Mouse (Mus musculus) midbrain, postnatal 0 days (tissue): ENCODE data around the gene Secisbp2. TPM values are rescaled to one million over a fixed set of nuclear protein-coding genes. Genes with fewer than 3 reads are reported as not detected.
A peak's percentile ranks its signal among the peaks of the same experiment; 100 is the strongest.

Experiments used
- ATAC-seq: fragments of 200-750 bp; cut with Nextera tagmentation; 2 replicates; pipeline ENCODE4 v1.8.0; 2017; ENCODE audit warnings: moderate number of reproducible peaks, mild to moderate bottlenecking, moderate TSS enrichment, moderate library complexity; ENCODE audit not compliant: low FRiP score
- DNase-seq: peaks from one replicate; pipeline ENCODE4 v3.0.0-alpha.2; 2015; ENCODE audit warnings: low spot score
- H3K27ac ChIP-seq: fragments of 300-500 bp; sonication (generic); 2 replicates; pipeline ENCODE4 v1.5.1; 2014; ENCODE audit warnings: low read depth, mild to moderate bottlenecking, low read length, mixed read lengths
- H3K27me3 ChIP-seq: fragments of 300-500 bp; sonication (generic); 2 replicates; pipeline ENCODE4 v1.6.1; 2014; ENCODE audit warnings: low read length, control low read depth, mixed read lengths; ENCODE audit not compliant: insufficient read depth
- H3K36me3 ChIP-seq: fragments of 300-500 bp; sonication (generic); 2 replicates; pipeline ENCODE4 v1.6.1; 2014; ENCODE audit warnings: low read length, control low read depth, mixed read lengths; ENCODE audit not compliant: insufficient read depth
- H3K4me1 ChIP-seq: fragments of 300-500 bp; sonication (generic); 2 replicates; pipeline ENCODE4 v1.6.1; 2014; ENCODE audit warnings: mild to moderate bottlenecking, control low read depth, antibody characterized with exemption, low read length, mixed read lengths; ENCODE audit not compliant: insufficient read depth
- H3K4me2 ChIP-seq: fragments of 300-500 bp; sonication (generic); 2 replicates; pipeline ENCODE4 v1.6.1; 2014; ENCODE audit warnings: low read depth, mild to moderate bottlenecking, low read length, mixed read lengths; ENCODE audit not compliant: poor library complexity, severe bottlenecking
- H3K4me3 ChIP-seq: fragments of 300-500 bp; sonication (generic); 2 replicates; pipeline ENCODE4 v1.5.1; 2014; ENCODE audit warnings: low read depth, mild to moderate bottlenecking, low read length, moderate library complexity
- H3K9ac ChIP-seq: fragments of 300-500 bp; sonication (generic); replicated peaks from 2 replicates; pipeline ENCODE4 v1.6.1; 2014; ENCODE audit warnings: mild to moderate bottlenecking, low read length, moderate library complexity, mixed read lengths; ENCODE audit not compliant: poor library complexity, severe bottlenecking
- H3K9me3 ChIP-seq: fragments of 300-500 bp; sonication (generic); 2 replicates; pipeline ENCODE4 v1.6.1; 2016; ENCODE audit warnings: low read length, control low read depth
- CTCF ChIP-seq: IDR thresholded peaks from 2 replicates; pipeline ENCODE4 v1.5.1; 2016; ENCODE audit warnings: antibody characterized with exemption, mild to moderate bottlenecking
- WGBS: fragments of 180-500 bp; shearing (Covaris S2); extraction: QIAGEN DNeasy Blood & Tissue Kit; methylation state at CpG from one replicate; pipeline ENCODE4 v1.1.7; 2014; 5-methylcytosine and 5-hydroxymethylcytosine counted together
- polyA plus RNA-seq: library from polyadenylated mRNA; unstranded; fragments of >200 nt; fragmentation: Nextera tagmentation; extraction: Ambion mirVana; gene quantifications from 2 replicates; pipeline ENCODE4 v1.2.1, GENCODE M21; 2015
- total RNA-seq: library from RNA; depleted of rRNA; stranded (reverse); fragments of >200 nt; gene quantifications from 2 replicates; pipeline ENCODE4 v1.2.3, GENCODE M21; 2014; rRNA removed

Secisbp2 gene
- total RNA-seq: 15.2 and 15.7 TPM in 2 replicates
- 16.7 and 19.4 TPM in 2 replicates for polyA plus RNA-seq

DNA sequence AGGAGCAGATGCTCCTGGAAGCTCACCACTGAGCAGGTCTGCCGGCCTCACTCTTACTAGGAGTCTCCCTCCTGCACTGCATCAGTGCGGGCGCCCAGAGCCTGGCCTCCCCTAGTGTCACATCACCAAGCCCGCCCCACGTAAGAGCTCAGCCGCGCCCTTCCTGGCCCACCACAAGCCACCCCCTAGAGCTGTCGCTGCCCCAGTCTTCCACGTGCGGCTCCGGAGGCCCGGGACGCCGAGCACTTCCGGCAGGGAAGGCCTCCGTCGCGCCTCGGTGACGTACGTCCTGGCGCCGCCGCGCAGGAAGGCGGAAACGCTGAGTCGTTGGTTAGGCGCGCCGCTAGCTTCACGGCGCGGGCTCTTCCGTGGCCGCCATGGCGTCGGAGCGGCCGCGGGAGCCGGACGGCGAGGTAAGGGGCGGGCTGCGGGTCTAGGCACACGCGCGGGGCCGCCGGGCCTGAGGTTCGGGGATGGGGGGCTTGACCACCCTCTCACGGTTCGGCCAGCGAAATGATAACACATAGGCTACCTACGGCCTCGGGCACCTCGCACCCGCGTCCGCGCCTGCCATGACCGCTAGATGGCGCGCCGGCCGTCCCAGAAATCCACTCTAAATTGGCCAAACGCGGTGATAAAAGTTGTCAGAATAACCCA lies at the start of gene Secisbp2:
Gene Secisbp2 (plus strand): TSS at position 290 of the 657 bp plus-strand sequence.
- H3K9me3 ChIP-seq: no peaks in the 10 kb centered on the region
- H3K4me1 ChIP-seq: 0 out of 2 replicates have a peak, but pooled peaks cover 4% of the 10 kb centered on the region
- H3K9ac ChIP-seq: peak within 1 kb of the TSS; percentile 82
- peak; percentile 97 for ATAC-seq
- H3K27ac ChIP-seq: peak within 1 kb of the TSS; percentile 87
- H3K4me3 ChIP-seq: peak within 1 kb of the TSS; percentile 75
- WGBS: under 1% methylated on average over 66 of the region's 69 CpGs
- no peaks in the 10 kb centered on the region for H3K27me3 ChIP-seq
- H3K36me3 ChIP-seq: peaks cover 21% of the 10 kb centered on the region
- peak; percentile 96 for DNase-seq
- peak; percentile 92 for TF ChIP-seq CTCF
- H3K4me2 ChIP-seq: peak within 1 kb of the TSS; percentile 87

DNA sequence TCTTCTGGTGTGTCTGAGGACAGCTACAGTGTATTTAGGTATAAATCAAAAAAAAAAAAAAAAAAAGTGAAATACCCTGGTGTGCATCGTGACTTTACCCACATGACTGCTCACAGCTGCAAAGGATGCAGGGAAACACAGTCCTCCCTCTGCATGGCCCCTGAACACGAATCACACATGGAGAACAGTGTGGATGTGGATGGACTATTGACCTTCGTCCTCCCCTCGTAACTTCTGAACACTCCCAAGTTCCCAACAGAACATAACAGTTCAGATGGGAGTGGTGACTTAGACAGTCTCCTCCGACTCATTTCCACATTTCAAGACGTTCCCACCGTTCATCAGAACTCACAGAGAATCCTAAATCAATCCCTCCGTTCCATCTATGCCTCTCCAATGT lies 48.7 kb upstream of the Secisbp2 start:
- 49% methylated on average over 8 of the region's 8 CpGs for WGBS
- no peak for ATAC-seq
- TF ChIP-seq CTCF: no peak
- Histone ChIP-seq H3K9ac (no peak overlapping the region), H3K4me1 (peaks cover 4% of the 10 kb centered on the region), H3K27ac (peak overlapping the region; percentile 47), H3K4me2 (peak overlapping the region; percentile 35), H3K9me3 (no peaks in the 10 kb centered on the region), H3K27me3 (no peaks in the 10 kb centered on the region), H3K4me3 (peak overlapping the region; percentile 25; the same call in 1 of the 2 replicates), H3K36me3 (no peaks in the 10 kb centered on the region)
- DNase-seq: no peak

DNA sequence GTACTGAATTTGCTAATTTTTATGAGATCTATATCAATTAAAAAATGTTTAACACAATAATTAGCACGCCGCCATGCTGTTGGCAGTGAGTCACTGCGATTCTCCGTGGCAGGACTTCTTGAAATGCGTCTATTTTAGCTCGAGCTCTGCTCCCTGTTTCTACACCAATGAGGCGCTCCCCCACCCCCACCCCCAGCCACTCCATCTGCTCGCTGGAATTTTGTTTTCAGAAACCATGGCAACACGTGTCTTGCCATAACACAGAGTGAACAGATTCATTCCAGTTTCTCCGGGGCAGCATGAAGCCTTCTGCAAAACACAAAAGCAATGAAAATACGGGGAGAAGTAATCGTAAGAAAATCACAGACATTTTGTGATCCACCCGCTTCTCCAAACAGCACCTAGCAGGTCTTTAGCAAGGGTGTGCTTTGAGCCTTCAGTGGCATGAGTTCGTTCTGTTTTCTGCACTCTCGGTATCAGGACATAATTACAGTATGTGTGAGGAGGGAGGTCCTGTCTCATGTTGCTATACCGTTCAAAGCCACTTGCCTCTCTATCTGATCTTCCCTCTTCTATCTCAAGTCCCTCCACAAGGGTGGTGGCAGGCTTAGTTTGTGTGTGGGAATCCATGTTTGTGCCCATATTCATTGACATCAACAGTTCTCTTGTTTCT lies 48.1 kb upstream of the Secisbp2 start:
- Histone ChIP-seq H3K27ac (peak overlapping the region; percentile 64), H3K36me3 (no peaks in the 10 kb centered on the region), H3K9me3 (no peaks in the 10 kb centered on the region), H3K4me2 (peak overlapping the region; percentile 35), H3K4me3 (peak overlapping the region; percentile 25), H3K27me3 (no peaks in the 10 kb centered on the region), H3K4me1 (peaks cover 4% of the 10 kb centered on the region), H3K9ac (0 out of 2 replicates have a peak overlapping the region, but pooled peaks have one; percentile 24)
- peak; percentile 28 for TF ChIP-seq CTCF
- 9% methylated on average over 16 of the region's 16 CpGs for WGBS
- DNase-seq (peak; percentile 85), ATAC-seq (peak; percentile 85)

DNA sequence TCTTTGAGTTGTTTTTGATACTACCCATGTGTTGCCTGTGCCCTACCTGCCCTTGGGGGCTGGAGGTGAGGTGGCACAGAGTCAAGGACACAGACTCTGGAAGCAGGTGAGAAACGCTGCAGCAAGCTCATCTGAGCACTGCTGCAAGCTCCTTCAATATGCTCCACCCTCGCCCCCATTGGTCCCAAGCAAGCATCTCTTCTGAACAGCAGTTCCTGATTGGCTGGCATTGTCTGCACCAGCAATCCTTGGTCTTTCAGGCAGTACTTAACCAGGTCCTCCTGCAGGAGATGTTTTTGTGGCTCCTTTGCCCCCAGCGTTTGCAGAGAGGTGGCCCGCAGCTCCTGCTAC lies 47.6 kb upstream of the Secisbp2 start:
- H3K9me3 ChIP-seq: no peaks in the 10 kb centered on the region
- peak; percentile 66; the same call in 1 of the 2 replicates for ATAC-seq
- H3K27me3 ChIP-seq: no peaks in the 10 kb centered on the region
- H3K36me3 ChIP-seq: no peaks in the 10 kb centered on the region
- H3K27ac ChIP-seq: peak overlapping the region; percentile 64
- DNase-seq: peak; percentile 48
- no peak for TF ChIP-seq CTCF
- peak overlapping the region; percentile 35 for H3K4me2 ChIP-seq
- WGBS: 41% methylated on average over 4 of the region's 4 CpGs
- H3K4me1 ChIP-seq: peaks cover 4% of the 10 kb centered on the region
- H3K9ac ChIP-seq: 0 out of 2 replicates have a peak overlapping the region, but pooled peaks have one; percentile 24
- peak overlapping the region; percentile 25; the same call in 1 of the 2 replicates for H3K4me3 ChIP-seq

DNA sequence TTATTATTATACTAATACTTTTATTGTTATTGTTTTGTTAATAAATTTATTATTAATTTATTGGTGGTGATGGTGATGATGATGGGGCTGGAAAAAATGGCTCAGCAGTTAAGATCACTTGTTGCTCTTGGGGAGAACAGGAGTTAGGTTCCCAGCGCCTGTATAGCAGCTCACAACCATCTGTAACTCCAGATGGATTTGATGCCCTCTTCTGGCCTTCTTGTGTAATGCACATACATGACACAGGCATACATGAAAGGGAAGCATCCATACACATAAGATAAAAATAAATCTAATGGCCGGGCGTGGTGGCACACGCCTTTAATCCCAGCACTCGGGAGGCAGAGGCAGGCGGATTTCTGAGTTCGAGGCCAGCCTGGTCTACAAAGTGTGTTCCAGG lies 42.3 kb upstream of the Secisbp2 start:
- DNase-seq (no peak), ATAC-seq (no peak)
- Histone ChIP-seq H3K27ac (no peak overlapping the region), H3K4me1 (peaks cover 6% of the 10 kb centered on the region; the same call in 1 of the 2 replicates), H3K4me3 (no peak overlapping the region), H3K4me2 (no peak overlapping the region), H3K36me3 (no peaks in the 10 kb centered on the region), H3K9ac (no peak overlapping the region), H3K9me3 (no peaks in the 10 kb centered on the region), H3K27me3 (no peaks in the 10 kb centered on the region)
- 96% methylated on average over 7 of the region's 7 CpGs for WGBS
- TF ChIP-seq CTCF: peak; percentile 38

DNA sequence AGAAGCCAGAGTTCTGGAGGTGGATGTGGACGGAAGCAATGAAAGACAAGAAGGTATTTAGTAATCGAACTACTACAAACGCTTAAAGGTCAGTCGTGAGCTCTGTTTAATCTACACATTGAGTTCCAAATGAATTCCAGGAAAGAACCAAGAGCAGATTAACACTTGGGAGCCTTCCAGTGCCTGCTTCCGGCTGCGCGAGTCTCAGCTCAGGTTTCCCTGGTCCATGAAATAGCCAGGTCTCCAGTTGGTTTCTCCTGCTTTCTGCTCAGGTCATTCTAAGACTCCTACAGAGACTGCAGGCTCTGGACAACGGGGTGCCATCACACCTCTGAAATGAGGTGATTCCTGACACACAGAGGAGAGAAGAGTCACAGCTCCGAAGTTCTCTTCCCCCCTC lies 40.4 kb upstream of the Secisbp2 start:
- H3K4me1 ChIP-seq: peaks cover 6% of the 10 kb centered on the region; the same call in 1 of the 2 replicates
- WGBS: 17% methylated on average over 9 of the region's 9 CpGs
- H3K27me3 ChIP-seq: no peaks in the 10 kb centered on the region
- H3K9me3 ChIP-seq: no peaks in the 10 kb centered on the region
- H3K27ac ChIP-seq: no peak overlapping the region
- DNase-seq (no peak), ATAC-seq (no peak)
- peak overlapping the region; percentile 22 for H3K4me2 ChIP-seq
- no peaks in the 10 kb centered on the region for H3K36me3 ChIP-seq
- no peak overlapping the region for H3K4me3 ChIP-seq
- H3K9ac ChIP-seq: no peak overlapping the region
- no peak for TF ChIP-seq CTCF
